ENCODE assay signal across 21 mouse cellular contexts in genomic region chr2:11490554-11490953, GRCm38 (mm10).
DNase-seq lines count a peak whose midpoint lies in the region; ATAC-seq and TF ChIP-seq lines count a peak whose summit lies in the region.
"Had no signal": no experiment of that assay in that cellular context is flagged by ENCODE, and none has a peak within 500 bp of the region (broad histone marks: within the 10 kb centered on the region; RNA-seq: fewer than 3 reads in every experiment).

No protein-coding gene starts in this region.

- TF ChIP-seq POLR2A in lung, adult 2 months (IDR thresholded peaks at IDR 0.05; ENCODE audit: borderline replicate concordance, extremely low read depth, low read depth, low read length), result no peak

- WGBS in lung, embryonic 15.5 days, result 85% methylated on average over 4 of the region's 4 CpGs
- 77% methylated on average over 4 of the region's 4 CpGs for WGBS in lung, adult 2 months
- 95% methylated on average over 4 of the region's 4 CpGs for WGBS in midbrain, embryonic 14.5 days

- no peak overlapping the region for H3K9ac ChIP-seq in lung, embryonic 15.5 days
- H3K9ac ChIP-seq in midbrain, embryonic 14.5 days (replicated peaks; ENCODE audit: low read length), result no peak overlapping the region
- H3K9ac ChIP-seq: embryonic facial prominence, embryonic 13.5 days; forebrain, embryonic 12.5 days; heart, embryonic 13.5 days; hindbrain, embryonic 12.5 days had no signal

- H3K4me2 ChIP-seq in lung, embryonic 15.5 days, result no peak overlapping the region
- no peak overlapping the region for H3K4me2 ChIP-seq in midbrain, embryonic 14.5 days (ENCODE audit: low read length)
- H3K4me2 ChIP-seq: embryonic facial prominence, embryonic 13.5 days; forebrain, embryonic 12.5 days; heart, embryonic 13.5 days; hindbrain, embryonic 12.5 days had no signal

- no peaks in the 10 kb centered on the region for H3K9me3 ChIP-seq in lung, embryonic 15.5 days
- no peaks in the 10 kb centered on the region for H3K9me3 ChIP-seq in midbrain, embryonic 14.5 days (ENCODE audit: control insufficient read depth, low read length)
- H3K9me3 ChIP-seq: embryonic facial prominence, embryonic 13.5 days; forebrain, embryonic 12.5 days; heart, embryonic 13.5 days; hindbrain, embryonic 12.5 days had no signal

- no peak for ATAC-seq in lung, embryonic 15.5 days (ENCODE audit: borderline replicate concordance, extremely low read depth, low FRiP score, low TSS enrichment)
- ATAC-seq in megakaryocyte progenitor cell, adult 5-6 weeks (replicated peaks; ENCODE audit: poor library complexity), result 0 out of 2 replicates have a peak, but pooled peaks have one; percentile 23
- no peak for ATAC-seq in midbrain, embryonic 14.5 days (ENCODE audit: low FRiP score, low TSS enrichment)
- ATAC-seq: activated CD4-positive, CD25-positive, alpha-beta regulatory T cell, adult 4 months; forebrain, embryonic 16.5 days; hindbrain, embryonic 16.5 days; Patski had no signal

- peaks cover 28% of the 10 kb centered on the region; the same call in 1 of the 2 replicates for H3K4me1 ChIP-seq in lung, embryonic 15.5 days
- peaks cover 5% of the 10 kb centered on the region; the same call in 1 of the 2 replicates for H3K4me1 ChIP-seq in lung, adult 2 months (ENCODE audit: control insufficient read depth, insufficient read depth, low read length)
- 0 out of 2 replicates have a peak, but pooled peaks cover 3% of the 10 kb centered on the region for H3K4me1 ChIP-seq in midbrain, embryonic 14.5 days (ENCODE audit: control insufficient read depth, insufficient read depth, low read length)
- H3K4me1 ChIP-seq: embryonic facial prominence, embryonic 13.5 days; hindbrain, embryonic 12.5 days had no signal

- no peak for DNase-seq in lung, adult 2 months
- peak; percentile 77 for DNase-seq in A20 (ENCODE audit: low read depth, low spot score)
- DNase-seq in B cell, adult 2 months, result peak; percentile 29 to 34
- no peak for DNase-seq in midbrain, embryonic 14.5 days
- no peak for DNase-seq in thymus, adult 18-20 months
- no peak for DNase-seq in cerebellum, postnatal 10 days
- DNase-seq: adrenal gland, postnatal 14 days; cerebellum, adult 11-12 months; cerebellum, adult 9-10 months; cerebellum, postnatal 36 days; heart, postnatal 4 days had no signal

- no peak for TF ChIP-seq CTCF in lung, adult 2 months (IDR thresholded peaks at IDR 0.05; ENCODE audit: insufficient read depth, low read length)

- H3K36me3 ChIP-seq in lung, embryonic 15.5 days, result peaks cover 72% of the 10 kb centered on the region
- peaks cover 79% of the 10 kb centered on the region for H3K36me3 ChIP-seq in midbrain, embryonic 14.5 days (ENCODE audit: control insufficient read depth, insufficient read depth, low read length)

- no peaks in the 10 kb centered on the region for H3K27me3 ChIP-seq in lung, embryonic 15.5 days
- no peaks in the 10 kb centered on the region for H3K27me3 ChIP-seq in midbrain, embryonic 14.5 days (ENCODE audit: control insufficient read depth, insufficient read depth, low read length)
- H3K27me3 ChIP-seq: embryonic facial prominence, embryonic 13.5 days; forebrain, embryonic 12.5 days; heart, embryonic 13.5 days; hindbrain, embryonic 12.5 days; Patski had no signal

- H3K27ac ChIP-seq in lung, embryonic 15.5 days, result peak overlapping the region; percentile 65; the same call in 1 of the 2 replicates
- no peak overlapping the region for H3K27ac ChIP-seq in midbrain, embryonic 14.5 days (replicated peaks; ENCODE audit: low read depth, low read length)
- H3K27ac ChIP-seq: embryonic facial prominence, embryonic 13.5 days; forebrain, embryonic 12.5 days; heart, embryonic 13.5 days; hindbrain, embryonic 12.5 days had no signal

- H3K4me3 ChIP-seq in lung, embryonic 15.5 days, result no peak overlapping the region
- H3K4me3 ChIP-seq in lung, adult 2 months (replicated peaks; ENCODE audit: extremely low read depth, low read depth, low read length), result no peak overlapping the region
- no peak overlapping the region for H3K4me3 ChIP-seq in midbrain, embryonic 14.5 days (replicated peaks; ENCODE audit: low read depth, low read length)
- H3K4me3 ChIP-seq: embryonic facial prominence, embryonic 13.5 days; forebrain, embryonic 12.5 days; heart, embryonic 13.5 days; hindbrain, embryonic 12.5 days had no signal

Comparison
In these comparisons a context has a peak if more than half of its experiments do, and no peak if none do; other contexts are left out.
1. DNase-seq: peak in A20 (single experiment) and B cell, adult 2 months (2 of 2); none in lung, adult 2 months (single experiment), midbrain, embryonic 14.5 days (single experiment), thymus, adult 18-20 months (0 of 2) and cerebellum, postnatal 10 days (0 of 2).